Comparison of ENCODE assay signal across 18 mouse cellular contexts in genomic region chr1:125858631-125859030, GRCm38 (mm10). TPM values are rescaled to one million over a fixed set of nuclear protein-coding genes. Genes with fewer than 3 reads are reported as not detected.
DNase-seq lines count a peak whose midpoint lies in the region.
"Had no signal": no experiment of that assay in that cellular context is flagged by ENCODE, and none has a peak within 500 bp of the region (broad histone marks: within the 10 kb centered on the region; RNA-seq: fewer than 3 reads in every experiment).

No protein-coding gene starts in this region.

- peak; percentile 45 for DNase-seq in layer of hippocampus, adult 11-12 months (ENCODE audit: low spot score)
- no peak for DNase-seq in layer of hippocampus, postnatal 25 days (ENCODE audit: extremely low spot score in 1 of 2, low spot score in 1 of 2)
- peak; percentile 71 for DNase-seq in brain, adult 2 months (ENCODE audit: low read depth, low spot score)
- peak; percentile 15 for DNase-seq in layer of hippocampus, adult 9-10 months (ENCODE audit: low spot score)
- DNase-seq in right cerebral cortex, postnatal 25 days, result peak; percentile 26
- no peak for DNase-seq in gastrocnemius, adult 8-10 months (ENCODE audit: low spot score in 2 of 2)
- no peak for DNase-seq in yolk sac, embryonic 10.5 days (ENCODE audit: low spot score)
- no peak for DNase-seq in adrenal gland, adult 8-10 months
- DNase-seq: adrenal gland, postnatal 25 days; cerebellum, postnatal 10 days; forebrain, postnatal 0 days; gastrocnemius, postnatal 10 days; kidney, adult 8-10 months; kidney, postnatal 25 days; liver, postnatal 0 days; lung, postnatal 10 days; thymus, adult 2 months had no signal

RNA-seq across cellular contexts. Expression of gene Lypd1, which starts 54.3 kb away (rescaled TPM):
- 100 to 1,000 TPM in 1 of 2 experiments, 10 to 100 TPM in 1; 97.5 to 112 TPM for total RNA-seq in layer of hippocampus, postnatal 25 days (2021)
- not detected for total RNA-seq in gastrocnemius, adult 8-10 months (2022)
- 10 to 100 TPM in 3 of 4 experiments, 1 to 10 TPM in 1; 9.9 to 17.8 (median 13.7) TPM for total RNA-seq in adrenal gland, adult 8-10 months (2022)
- total RNA-seq: hematopoietic stem cell, adult 5-6 weeks had no signal

Comparison
In these comparisons a context has a peak if more than half of its experiments do, and no peak if none do; other contexts are left out.
1. DNase-seq: peak in layer of hippocampus, adult 11-12 months (single experiment), brain, adult 2 months (single experiment), layer of hippocampus, adult 9-10 months (single experiment) and right cerebral cortex, postnatal 25 days (single experiment); none in layer of hippocampus, postnatal 25 days (0 of 2), gastrocnemius, adult 8-10 months (0 of 2), yolk sac, embryonic 10.5 days (single experiment) and adrenal gland, adult 8-10 months (single experiment).
2. RNA of gene Lypd1, which starts 54.3 kb away (total RNA-seq): 97.5 to 112 TPM in layer of hippocampus, postnatal 25 days and 9.9 to 17.8 TPM in adrenal gland, adult 8-10 months; not detected in gastrocnemius, adult 8-10 months; every median in the first group is over 10 times any median in the second.